ENCODE assay signal across 1 mouse cellular context in the genomic region with DNA sequence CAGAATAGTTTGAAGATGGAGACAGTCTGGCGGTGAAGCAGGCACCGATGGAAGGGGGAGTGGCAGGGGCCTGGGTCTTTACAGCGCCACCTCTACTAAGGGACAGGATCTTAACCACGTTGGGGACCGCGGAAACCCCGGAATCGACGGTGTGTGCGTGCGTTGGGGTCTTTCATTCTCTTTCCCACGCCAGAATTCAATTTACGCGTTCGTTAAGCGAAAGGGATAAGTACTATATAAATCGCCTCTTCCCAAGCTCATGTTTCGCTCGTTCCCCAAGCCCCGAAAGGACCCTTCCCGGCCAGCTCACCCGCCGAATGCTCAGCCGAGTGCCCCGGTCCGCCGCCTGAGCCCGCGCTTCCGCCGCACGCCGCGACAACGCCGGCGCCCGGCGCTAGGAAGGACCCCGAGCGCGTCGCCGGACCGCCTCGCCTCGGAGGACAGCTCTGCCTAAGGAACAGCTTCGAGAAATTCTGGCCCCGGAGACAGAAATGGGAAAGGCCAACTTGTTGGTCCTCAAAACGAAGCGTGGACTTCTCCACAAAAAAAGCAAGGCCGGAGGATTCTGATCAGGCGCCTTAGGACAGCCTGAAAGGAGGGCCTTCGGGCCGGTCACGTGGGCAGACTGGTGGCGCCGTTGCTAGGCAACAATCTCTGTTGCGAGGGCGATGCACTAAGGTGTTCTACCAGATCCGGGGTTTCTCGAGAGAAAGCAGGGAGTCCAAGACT.
TF ChIP-seq lines count a peak whose summit lies in the region.

Gene Eftud2 (minus strand): TSS at position 401 of the 729 bp plus-strand sequence.
Gene Ccdc103 (plus strand): TSS at position 620 of the 729 bp plus-strand sequence.

TF ChIP-seq in CH12.LX, 34 proteins besides CTCF, POLR2A, EP300 and RAD21:
- TF ChIP-seq ETS1 (conservative IDR thresholded peaks at IDR 0.05; ENCODE audit: low read depth, low read length) (no peak), MEF2A (IDR thresholded peaks at IDR 0.05; ENCODE audit: borderline replicate concordance, low read depth, low read length) (peak; percentile 81), NELFE (IDR thresholded peaks at IDR 0.05; ENCODE audit: low read depth, low read length) (peak; percentile 99), ZC3H11A (IDR thresholded peaks at IDR 0.05; ENCODE audit: low read depth, low read length) (no peak), CHD2 (IDR thresholded peaks at IDR 0.05; ENCODE audit: low read length) (peak; percentile 29; the same call in 1 of the 2 replicates), HCFC1 (IDR thresholded peaks at IDR 0.05; ENCODE audit: low read depth, low read length) (peak; percentile 95), BHLHE40 (IDR thresholded peaks at IDR 0.05; ENCODE audit: low read depth, low read length) (peak; percentile 81), ELF1 (IDR thresholded peaks at IDR 0.05; ENCODE audit: low read depth, low read length) (peak; percentile 96), JUN (IDR thresholded peaks at IDR 0.05; ENCODE audit: insufficient read depth, low read depth, low read length) (0 out of 2 replicates have a peak, but pooled peaks have one; percentile 7), KAT2A (IDR thresholded peaks at IDR 0.05; ENCODE audit: insufficient replicate concordance, low read length) (peak; percentile 95), USF1 (IDR thresholded peaks at IDR 0.05; ENCODE audit: low read depth, low read length) (peak; percentile 99), TCF12 (IDR thresholded peaks at IDR 0.05; ENCODE audit: low read depth, low read length) (peak; percentile 93), MAZ (IDR thresholded peaks at IDR 0.05; ENCODE audit: low read depth, low read length) (peak; percentile 45; the same call in 1 of the 2 replicates), USF2 (conservative IDR thresholded peaks at IDR 0.05; ENCODE audit: low read depth, low read length) (peak; percentile 99), IRF4 (IDR thresholded peaks at IDR 0.05; ENCODE audit: low read depth, low read length) (peak; percentile 67), ZMIZ1 (IDR thresholded peaks at IDR 0.05; ENCODE audit: low read depth, low read length) (peak; percentile 87), MXI1 (IDR thresholded peaks at IDR 0.05; ENCODE audit: low read depth, low read length) (peak; percentile 98), NRF1 (IDR thresholded peaks at IDR 0.05; ENCODE audit: low read depth, low read length) (peak; percentile 65; the same call in 1 of the 2 replicates), RCOR1 (conservative IDR thresholded peaks at IDR 0.05; ENCODE audit: low read depth, low read length) (peak; percentile 70; the same call in 1 of the 2 replicates), GABPA (IDR thresholded peaks at IDR 0.05; ENCODE audit: insufficient replicate concordance, low read depth, low read length) (peak; percentile 23; the same call in 1 of the 2 replicates), TBP (conservative IDR thresholded peaks at IDR 0.05; ENCODE audit: low read depth, low read length) (peak; percentile 55; the same call in 1 of the 2 replicates), MAFK (IDR thresholded peaks at IDR 0.05; ENCODE audit: insufficient replicate concordance, low read length) (no peak), POLR2AphosphoS2 (IDR thresholded peaks at IDR 0.05; ENCODE audit: low read depth, low read length) (peak; percentile 80; the same call in 1 of the 2 replicates), ZKSCAN1 (IDR thresholded peaks at IDR 0.05; ENCODE audit: borderline replicate concordance, low read depth, low read length) (no peak), JUND (conservative IDR thresholded peaks at IDR 0.05; ENCODE audit: low read depth, low read length) (no peak), PAX5 (IDR thresholded peaks at IDR 0.05; ENCODE audit: low read length) (no peak), MAX (IDR thresholded peaks at IDR 0.05; ENCODE audit: low read length) (peak; percentile 100), SIN3A (IDR thresholded peaks at IDR 0.05; ENCODE audit: low read length) (peak; percentile 99), MYC (IDR thresholded peaks at IDR 0.05; ENCODE audit: low read depth, low read length) (peak; percentile 93)
